Mouse (Mus musculus) embryonic facial prominence, embryonic 11.5 days (tissue): ENCODE measurements around the gene Slc4a8. TPM values are rescaled to one million over a fixed set of nuclear protein-coding genes. Genes with fewer than 3 reads are reported as not detected.
"Not testable (repeated sequence)": the region's sequence is repeated elsewhere in the genome, so short reads cannot be mapped to it uniquely, and the experiment has no call there.

Experiments
- ATAC-seq: fragments of 200-750 bp; cut with Nextera tagmentation; replicated peaks from 2 replicates; pipeline ENCODE4 v1.8.0; 2017; ENCODE audit warnings: low read depth; ENCODE audit not compliant: insufficient number of reproducible peaks, low FRiP score, low TSS enrichment
- DNase-seq: peaks from one replicate; pipeline ENCODE4 v3.0.0-alpha.2; 2015; ENCODE audit warnings: low spot score
- H3K27ac ChIP-seq: fragments of 300-500 bp; sonication (generic); replicated peaks from 2 replicates; pipeline ENCODE4 v1.5.1; 2014; ENCODE audit warnings: mild to moderate bottlenecking, low read depth, low read length, control low read depth
- H3K27me3 ChIP-seq: fragments of 300-500 bp; sonication (generic); 2 replicates; pipeline ENCODE4 v1.6.1; 2014; ENCODE audit warnings: mild to moderate bottlenecking, low read length, moderate library complexity, mixed read lengths; ENCODE audit not compliant: control insufficient read depth, insufficient read depth
- H3K36me3 ChIP-seq: fragments of 300-500 bp; sonication (generic); replicated peaks from 2 replicates; pipeline ENCODE4 v1.6.1; 2014; ENCODE audit warnings: low read depth, mild to moderate bottlenecking, low read length, moderate library complexity, mixed read lengths; ENCODE audit not compliant: control insufficient read depth, insufficient read depth
- H3K4me1 ChIP-seq: fragments of 300-500 bp; sonication (generic); 2 replicates; pipeline ENCODE4 v1.6.1; 2014; ENCODE audit warnings: low read length, mixed read lengths; ENCODE audit not compliant: control insufficient read depth, insufficient read depth
- H3K4me2 ChIP-seq: fragments of 300-500 bp; sonication (generic); 2 replicates; pipeline ENCODE4 v1.6.1; 2014; ENCODE audit warnings: low read depth, mild to moderate bottlenecking, control low read depth, low read length, moderate library complexity
- H3K4me3 ChIP-seq: fragments of 300-500 bp; sonication (generic); 2 replicates; pipeline ENCODE4 v1.5.1; 2014; ENCODE audit warnings: low read depth, low read length, control low read depth
- H3K9ac ChIP-seq: fragments of 300-500 bp; sonication (generic); replicated peaks from 2 replicates; pipeline ENCODE4 v1.6.1; 2014; ENCODE audit warnings: mild to moderate bottlenecking, control low read depth, low read length
- H3K9me3 ChIP-seq: fragments of 300-500 bp; sonication (generic); replicated peaks from 2 replicates; pipeline ENCODE4 v1.6.1; 2016; ENCODE audit warnings: mild to moderate bottlenecking, low read length, inconsistent platforms, mixed read lengths; ENCODE audit not compliant: control insufficient read depth
- WGBS: fragments of 180-500 bp; shearing (Covaris S2); extraction: QIAGEN DNeasy Blood & Tissue Kit; methylation state at CpG from one replicate; pipeline ENCODE4 v1.1.7; 2014; 5-methylcytosine and 5-hydroxymethylcytosine counted together
- polyA plus RNA-seq: library from polyadenylated mRNA; unstranded; fragments of >200 nt; fragmentation: Nextera tagmentation; extraction: Ambion mirVana; gene quantifications from 2 replicates; pipeline ENCODE4 v1.2.1, GENCODE M21; 2014

Gene Slc4a8
- polyA plus RNA-seq, 1 experiment from 2014 or later, result 5.7 TPM

GRCm38 (mm10) chr15:100810243-100810642, 48.7 kb downstream of the Slc4a8 start:
- Histone ChIP-seq H3K36me3 (no peaks in the 10 kb centered on the region), H3K27ac (no peak overlapping the region), H3K4me2 (no peak overlapping the region), H3K4me1 (no peaks in the 10 kb centered on the region), H3K9me3 (no peaks in the 10 kb centered on the region), H3K27me3 (no peaks in the 10 kb centered on the region), H3K9ac (no peak overlapping the region), H3K4me3 (no peak overlapping the region)
- ATAC-seq (no peak), DNase-seq (no peak)
- 88% methylated on average over 8 of the region's 8 CpGs for WGBS

GRCm38 (mm10) chr15:100813501-100813900, 52.0 kb downstream of the Slc4a8 start:
- Histone ChIP-seq H3K4me2 (no peak overlapping the region), H3K9ac (no peak overlapping the region), H3K27me3 (no peaks in the 10 kb centered on the region), H3K27ac (no peak overlapping the region), H3K36me3 (no peaks in the 10 kb centered on the region), H3K4me3 (no peak overlapping the region), H3K9me3 (no peaks in the 10 kb centered on the region), H3K4me1 (no peaks in the 10 kb centered on the region)
- DNase-seq, result no peak
- ATAC-seq, result no peak
- WGBS, result 78% methylated on average over 5 of the region's 5 CpGs

GRCm38 (mm10) chr15:100814066-100814465, 52.5 kb downstream of the Slc4a8 start:
- no peaks in the 10 kb centered on the region for H3K36me3 ChIP-seq
- ATAC-seq (no peak), DNase-seq (no peak)
- no peaks in the 10 kb centered on the region for H3K27me3 ChIP-seq
- no peak overlapping the region for H3K9ac ChIP-seq
- WGBS, result 76% methylated on average over 7 of the region's 7 CpGs
- H3K4me3 ChIP-seq, result no peak overlapping the region
- no peaks in the 10 kb centered on the region for H3K9me3 ChIP-seq
- H3K27ac ChIP-seq, result no peak overlapping the region
- H3K4me2 ChIP-seq, result no peak overlapping the region
- H3K4me1 ChIP-seq, result no peaks in the 10 kb centered on the region

GRCm38 (mm10) chr15:100815310-100815709, 53.8 kb downstream of the Slc4a8 start:
- no peaks in the 10 kb centered on the region for H3K4me1 ChIP-seq
- H3K4me3 ChIP-seq, result no peak overlapping the region
- 87% methylated on average over 8 of the region's 8 CpGs for WGBS
- no peak overlapping the region; the same call in 1 of the 2 replicates for H3K27ac ChIP-seq
- no peak for DNase-seq
- H3K9me3 ChIP-seq, result no peaks in the 10 kb centered on the region
- no peaks in the 10 kb centered on the region for H3K36me3 ChIP-seq
- no peak for ATAC-seq
- H3K9ac ChIP-seq, result no peak overlapping the region
- H3K27me3 ChIP-seq, result no peaks in the 10 kb centered on the region
- no peak overlapping the region for H3K4me2 ChIP-seq

- no peak overlapping the region for H3K9ac ChIP-seq
- H3K4me3 ChIP-seq, result no peak overlapping the region
- no peaks in the 10 kb centered on the region for H3K9me3 ChIP-seq
- H3K27ac ChIP-seq, result no peak overlapping the region
- no peaks in the 10 kb centered on the region for H3K27me3 ChIP-seq
- H3K36me3 ChIP-seq, result no peaks in the 10 kb centered on the region
- ATAC-seq (no peak), DNase-seq (no peak)
- no peak overlapping the region for H3K4me2 ChIP-seq
- H3K4me1 ChIP-seq, result no peaks in the 10 kb centered on the region
- WGBS, result 83% methylated on average over 3 of the region's 3 CpGs
Observed at GRCm38 (mm10) chr15:100818860-100819259, 57.3 kb downstream of the Slc4a8 start.

GRCm38 (mm10) chr15:100821824-100822223, 60.3 kb downstream of the Slc4a8 start:
- no peak for ATAC-seq
- WGBS, result 64% methylated on average over 8 of the region's 8 CpGs
- H3K27me3 ChIP-seq, result peaks cover 5% of the 10 kb centered on the region; the same call in 1 of the 2 replicates
- no peak for DNase-seq
- H3K36me3 ChIP-seq, result no peaks in the 10 kb centered on the region
- no peak overlapping the region for H3K27ac ChIP-seq
- H3K4me1 ChIP-seq, result no peaks in the 10 kb centered on the region
- H3K9ac ChIP-seq, result no peak overlapping the region
- H3K4me2 ChIP-seq, result no peak overlapping the region
- no peaks in the 10 kb centered on the region for H3K9me3 ChIP-seq
- no peak overlapping the region for H3K4me3 ChIP-seq

GRCm38 (mm10) chr15:100822370-100822769, 60.8 kb downstream of the Slc4a8 start:
- H3K4me3 ChIP-seq, DNase-seq, H3K36me3 ChIP-seq, H3K27ac ChIP-seq, H3K27me3 ChIP-seq, H3K4me2 ChIP-seq, H3K9me3 ChIP-seq, ATAC-seq, H3K4me1 ChIP-seq, H3K9ac ChIP-seq: not testable (repeated sequence)
- WGBS, result 78% methylated on average over 4 of the region's 4 CpGs

- Histone ChIP-seq H3K9me3 (no peaks in the 10 kb centered on the region), H3K4me1 (no peaks in the 10 kb centered on the region), H3K36me3 (no peaks in the 10 kb centered on the region), H3K4me3 (peak overlapping the region; percentile 6; the same call in 1 of the 2 replicates), H3K27me3 (peaks cover 5% of the 10 kb centered on the region; the same call in 1 of the 2 replicates), H3K9ac (no peak overlapping the region; the same call in 1 of the 2 replicates), H3K27ac (no peak overlapping the region), H3K4me2 (peak overlapping the region; percentile 21; the same call in 1 of the 2 replicates)
- DNase-seq (no peak), ATAC-seq (peak; percentile 44; the same call in 1 of the 2 replicates)
- WGBS, result 16% methylated on average over 17 of the region's 26 CpGs
Observed at GRCm38 (mm10) chr15:100825249-100825856, 63.8 kb downstream of the Slc4a8 start.
